Mouse (Mus musculus) limb, embryonic 10.5 days (tissue): Measurements from ENCODE around the gene Kat2b. TPM values are rescaled to one million over a fixed set of nuclear protein-coding genes. Genes with fewer than 3 reads are reported as not detected.

Experiments
- DNase-seq: peaks from one replicate; pipeline ENCODE4 v3.0.0-alpha.2; 2017; ENCODE audit warnings: low spot score
- H3K27ac ChIP-seq: fragments of 300-500 bp; sonication (generic); 2 replicates; pipeline ENCODE4 v1.5.1; 2016; ENCODE audit warnings: mild to moderate bottlenecking
- H3K27me3 ChIP-seq: fragments of 300-500 bp; sonication (generic); 2 replicates; pipeline ENCODE4 v1.6.1; 2016; ENCODE audit warnings: low read depth, mild to moderate bottlenecking; ENCODE audit not compliant: poor library complexity, severe bottlenecking
- H3K36me3 ChIP-seq: fragments of 300-500 bp; sonication (generic); 2 replicates; pipeline ENCODE4 v1.6.1; 2016; ENCODE audit warnings: mild to moderate bottlenecking, moderate library complexity
- H3K4me1 ChIP-seq: fragments of 300-500 bp; sonication (generic); 2 replicates; pipeline ENCODE4 v1.6.1; 2016
- H3K4me3 ChIP-seq: fragments of 300-500 bp; sonication (generic); 2 replicates; pipeline ENCODE4 v1.5.1; 2016; ENCODE audit warnings: mild to moderate bottlenecking, moderate library complexity
- H3K9me3 ChIP-seq: fragments of 300-500 bp; sonication (generic); replicated peaks from 2 replicates; pipeline ENCODE4 v1.6.1; 2016; ENCODE audit warnings: mild to moderate bottlenecking
- WGBS: fragments of 180-500 bp; shearing (Covaris S2); methylation state at CpG from one replicate; pipeline ENCODE4 v1.1.7; 2016; 5-methylcytosine and 5-hydroxymethylcytosine counted together
- polyA plus RNA-seq: library from polyadenylated mRNA; unstranded; fragments of >200 nt; fragmentation: Nextera tagmentation; extraction: Ambion mirVana; gene quantifications from 2 replicates; pipeline ENCODE4 v1.2.1, GENCODE M21; 2016

The Kat2b gene
- polyA plus RNA-seq, 1 experiment from 2014 or later, result 2.7 TPM

- H3K36me3 ChIP-seq, result no peaks in the 10 kb centered on the region
- H3K4me1 ChIP-seq, result peaks cover 8% of the 10 kb centered on the region
- H3K27me3 ChIP-seq, result no peaks in the 10 kb centered on the region
- H3K27ac ChIP-seq, result no peak overlapping the region
- H3K4me3 ChIP-seq, result no peak overlapping the region
- WGBS, result 84% methylated on average over 5 of the region's 5 CpGs
- H3K9me3 ChIP-seq, result no peaks in the 10 kb centered on the region
- DNase-seq, result no peak
Observed at GRCm38 (mm10) chr17:53577754-53578153, 11.1 kb downstream of the Kat2b start.

GRCm38 (mm10) chr17:53578249-53578648 lies 11.6 kb downstream of the Kat2b start:
- no peak for DNase-seq
- Histone ChIP-seq H3K4me3 (no peak overlapping the region), H3K36me3 (no peaks in the 10 kb centered on the region), H3K27ac (no peak overlapping the region), H3K4me1 (peaks cover 8% of the 10 kb centered on the region), H3K9me3 (no peaks in the 10 kb centered on the region), H3K27me3 (no peaks in the 10 kb centered on the region)
- 84% methylated on average over 6 of the region's 6 CpGs for WGBS

GRCm38 (mm10) chr17:53578776-53579175 lies 12.1 kb downstream of the Kat2b start:
- H3K4me1 ChIP-seq, result peaks cover 8% of the 10 kb centered on the region
- no peak for DNase-seq
- no peak overlapping the region for H3K27ac ChIP-seq
- 68% methylated on average over 9 of the region's 9 CpGs for WGBS
- H3K4me3 ChIP-seq, result no peak overlapping the region
- H3K9me3 ChIP-seq, result no peaks in the 10 kb centered on the region
- no peaks in the 10 kb centered on the region for H3K27me3 ChIP-seq
- no peaks in the 10 kb centered on the region for H3K36me3 ChIP-seq

DNA sequence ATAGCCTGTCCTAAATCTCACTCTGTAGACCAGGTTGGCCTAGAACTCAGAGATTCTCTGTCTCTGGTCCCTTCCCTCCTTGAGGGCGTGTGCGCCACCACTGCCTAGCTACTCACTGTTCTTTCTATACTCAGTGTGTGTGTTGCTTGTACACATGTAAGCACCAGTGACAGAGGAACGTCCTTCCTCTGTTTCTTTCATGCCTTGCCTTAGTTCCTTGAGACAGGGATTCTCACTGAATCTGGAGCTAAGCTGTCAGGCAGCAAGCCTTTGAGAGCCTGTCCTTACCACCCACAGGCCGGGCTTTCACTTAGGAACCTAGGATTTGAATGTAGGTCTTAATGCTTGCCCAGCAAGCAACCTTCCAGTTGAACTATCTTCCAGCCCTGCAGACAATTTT lies 13.0 kb downstream of the Kat2b start:
- Histone ChIP-seq H3K4me3 (no peak overlapping the region), H3K27me3 (no peaks in the 10 kb centered on the region), H3K27ac (no peak overlapping the region), H3K4me1 (peaks cover 8% of the 10 kb centered on the region), H3K9me3 (no peaks in the 10 kb centered on the region), H3K36me3 (no peaks in the 10 kb centered on the region)
- WGBS, result 66% methylated on average over 4 of the region's 4 CpGs
- no peak for DNase-seq

GRCm38 (mm10) chr17:53580237-53580636 lies 13.6 kb downstream of the Kat2b start:
- no peaks in the 10 kb centered on the region for H3K9me3 ChIP-seq

DNA sequence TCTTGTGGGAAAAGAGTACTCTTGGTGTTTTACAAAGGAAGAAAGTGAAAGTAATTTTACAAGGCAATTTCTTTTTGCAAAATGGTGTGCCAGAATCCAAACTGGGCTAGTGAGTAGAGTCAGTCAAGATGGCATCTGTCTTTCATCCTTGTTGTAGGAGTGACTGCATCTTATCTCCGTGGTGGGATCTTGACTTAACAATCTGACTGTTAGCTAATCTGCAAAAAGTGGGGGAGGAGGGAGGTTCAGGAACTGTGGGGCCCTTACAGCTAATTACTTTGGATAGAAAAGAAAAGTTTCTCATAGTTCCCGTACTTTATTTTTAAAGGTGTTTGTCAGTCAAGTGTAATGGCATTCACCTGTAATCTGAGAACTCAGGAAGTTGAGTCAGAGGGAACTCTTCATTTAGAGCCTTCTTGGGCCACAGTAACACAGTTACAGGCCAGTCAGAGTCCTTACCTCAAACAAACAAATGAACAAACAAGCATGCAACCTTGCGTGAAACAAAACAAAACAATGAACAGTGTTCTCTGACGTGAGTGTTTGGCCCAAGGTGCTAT lies 15.4 kb downstream of the Kat2b start:
- H3K4me3 ChIP-seq, result no peak overlapping the region
- WGBS, result 68% methylated on average over 4 of the region's 4 CpGs
- no peak for DNase-seq
- no peaks in the 10 kb centered on the region for H3K27me3 ChIP-seq
- no peak overlapping the region for H3K27ac ChIP-seq
- no peaks in the 10 kb centered on the region for H3K36me3 ChIP-seq
- H3K9me3 ChIP-seq, result no peaks in the 10 kb centered on the region
- peaks cover 8% of the 10 kb centered on the region for H3K4me1 ChIP-seq

More at GRCm38 (mm10) chr17:53580237-53580636, 13.6 kb downstream of the Kat2b start:
- no peak for DNase-seq
- Histone ChIP-seq H3K36me3 (no peaks in the 10 kb centered on the region), H3K27me3 (no peaks in the 10 kb centered on the region), H3K27ac (no peak overlapping the region), H3K4me1 (peaks cover 8% of the 10 kb centered on the region), H3K4me3 (no peak overlapping the region)
- 68% methylated on average over 3 of the region's 3 CpGs for WGBS

DNA sequence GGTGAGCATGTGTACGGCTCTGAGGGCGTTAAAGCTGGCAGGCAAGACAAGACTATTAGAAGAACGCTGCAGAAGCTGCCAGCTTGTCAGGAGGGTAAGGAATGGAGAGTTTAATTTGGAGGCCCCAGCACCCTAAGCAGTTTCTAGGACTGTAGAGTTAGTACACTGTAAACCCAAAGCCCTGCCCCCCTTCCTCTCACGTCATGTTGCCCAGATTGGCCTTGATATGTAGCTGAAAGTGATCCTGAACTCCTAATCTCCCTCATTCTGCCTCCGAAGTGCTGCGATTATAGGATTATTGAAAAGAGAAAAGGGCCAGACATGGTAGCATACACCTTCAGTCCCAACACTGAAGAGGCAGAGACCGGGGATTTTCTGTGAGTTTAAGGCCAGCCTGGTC lies 16.1 kb downstream of the Kat2b start:
- Histone ChIP-seq H3K27me3 (no peaks in the 10 kb centered on the region), H3K36me3 (no peaks in the 10 kb centered on the region), H3K27ac (no peak overlapping the region), H3K4me1 (peaks cover 8% of the 10 kb centered on the region), H3K4me3 (no peak overlapping the region), H3K9me3 (no peaks in the 10 kb centered on the region)
- no peak for DNase-seq
- 90% methylated on average over 7 of the region's 7 CpGs for WGBS

DNA sequence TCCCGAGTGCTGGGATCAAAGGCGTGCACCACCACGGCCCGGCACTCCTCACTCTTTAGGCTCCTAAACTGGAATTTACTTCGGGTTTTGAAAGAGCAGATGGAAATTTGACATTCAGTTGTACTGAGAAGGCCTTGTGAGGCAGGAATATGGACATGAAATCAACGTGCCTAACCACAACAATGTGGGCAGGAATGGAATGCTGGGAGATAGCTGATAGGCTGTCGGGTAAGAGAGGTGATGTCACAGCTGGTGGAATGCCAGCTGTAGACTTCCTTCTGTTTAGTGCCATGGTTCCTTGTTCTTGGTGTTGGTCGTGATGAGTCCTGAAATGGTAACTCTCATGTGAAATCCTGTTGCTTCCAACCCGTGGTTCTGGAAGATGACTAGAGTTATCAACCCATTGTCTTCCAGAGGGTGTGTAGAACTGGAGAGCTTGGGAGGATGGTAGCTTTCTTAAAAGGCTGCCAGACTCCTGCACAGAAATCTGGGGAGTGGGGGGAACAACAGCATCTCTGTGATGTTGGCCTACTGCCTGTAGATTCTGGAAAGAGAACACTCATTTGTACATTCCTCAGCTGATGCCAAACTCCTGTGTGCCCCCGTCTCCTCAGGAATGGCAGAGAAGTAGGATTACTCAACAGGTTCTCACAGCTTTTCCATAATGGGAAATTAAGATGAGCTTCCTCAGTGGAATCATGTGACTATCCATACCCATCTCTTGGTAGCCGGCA lies 17.4 kb downstream of the Kat2b start:
- 92% methylated on average over 11 of the region's 11 CpGs for WGBS
- no peak for DNase-seq
- Histone ChIP-seq H3K36me3 (no peaks in the 10 kb centered on the region), H3K9me3 (no peaks in the 10 kb centered on the region), H3K27me3 (no peaks in the 10 kb centered on the region), H3K27ac (no peak overlapping the region), H3K4me1 (peaks cover under 1% of the 10 kb centered on the region), H3K4me3 (no peak overlapping the region)

DNA sequence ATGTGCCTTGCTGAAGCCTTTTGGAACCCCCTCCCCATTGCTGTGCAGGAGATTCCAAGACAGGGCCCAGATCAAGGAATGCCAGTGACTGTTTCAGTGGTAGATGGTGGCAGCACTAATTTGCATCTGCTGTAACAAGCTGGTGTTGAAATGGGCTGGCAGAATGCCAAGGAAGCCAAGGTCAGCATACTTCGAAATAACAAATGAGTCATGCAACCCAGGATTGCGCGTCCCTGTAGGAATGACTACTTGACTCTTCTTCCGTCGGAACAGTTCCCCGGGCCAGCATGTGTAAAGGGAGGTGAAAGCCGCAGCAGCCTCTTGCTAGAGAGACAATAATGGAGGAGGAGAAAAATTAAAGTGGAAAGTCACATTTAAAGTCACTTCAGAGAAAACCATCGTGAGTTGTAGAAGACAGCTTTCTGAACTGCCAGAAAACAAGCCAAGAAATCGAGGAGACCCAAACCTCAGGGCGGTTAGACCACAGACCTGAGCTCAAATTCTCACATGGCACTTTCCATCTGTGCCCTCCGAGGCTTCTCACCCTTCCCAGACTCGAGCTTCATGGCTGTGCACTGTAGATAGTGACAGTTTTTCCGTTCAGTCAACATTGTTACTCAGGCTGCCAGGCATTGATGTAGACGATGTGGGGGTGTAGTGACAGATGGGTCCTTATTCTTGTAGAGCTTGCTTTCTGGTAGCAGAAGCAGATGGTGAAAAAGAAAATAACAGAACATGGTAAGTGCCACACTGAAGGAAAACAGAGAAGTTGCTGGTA lies 20.6 kb downstream of the Kat2b start:
- H3K4me3 ChIP-seq, result no peak overlapping the region
- DNase-seq, result no peak

DNA sequence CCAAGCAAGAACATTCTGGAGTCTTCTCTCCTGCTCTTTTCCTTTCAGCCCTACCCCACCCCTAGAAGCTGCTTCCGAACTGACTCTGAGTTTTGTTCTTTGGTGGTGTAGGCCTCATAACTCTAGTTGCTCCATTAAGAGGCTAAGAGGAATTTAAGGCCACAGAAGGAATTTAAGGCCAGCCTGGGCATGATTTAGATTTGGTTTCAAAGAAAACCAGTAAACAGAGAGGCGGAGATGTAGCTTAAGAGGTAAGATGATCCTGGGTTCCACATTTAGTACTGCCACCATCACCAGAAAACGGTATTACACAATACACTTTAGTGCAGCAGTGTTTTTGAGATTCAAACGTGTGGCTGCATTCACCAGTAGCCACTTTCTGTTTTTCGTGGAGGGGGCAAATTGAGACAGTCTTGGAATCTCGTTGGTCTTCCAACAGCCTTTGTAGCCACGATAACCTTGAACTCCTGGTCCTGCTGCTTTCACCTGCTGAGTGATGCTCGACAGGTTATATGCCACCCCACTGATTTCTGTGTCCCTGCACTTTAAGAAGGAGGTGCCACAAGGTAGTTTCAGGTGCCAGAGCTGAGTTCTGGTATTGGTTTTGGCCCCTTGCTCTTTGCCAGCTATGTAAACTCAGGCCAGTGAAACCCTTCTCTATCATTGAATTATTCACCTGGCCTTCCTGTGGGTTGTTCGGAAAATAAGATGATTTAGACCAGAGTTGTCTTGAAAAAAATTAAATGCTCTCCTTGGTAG lies 21.6 kb downstream of the Kat2b start:
- no peak overlapping the region for H3K27ac ChIP-seq
- 82% methylated on average over 9 of the region's 9 CpGs for WGBS
- no peaks in the 10 kb centered on the region for H3K9me3 ChIP-seq
- no peak for DNase-seq
- H3K4me3 ChIP-seq, result no peak overlapping the region
- no peaks in the 10 kb centered on the region for H3K4me1 ChIP-seq
- no peaks in the 10 kb centered on the region for H3K27me3 ChIP-seq
- no peaks in the 10 kb centered on the region for H3K36me3 ChIP-seq

More for the DNA sequence above, 20.6 kb downstream of the Kat2b start:
- Histone ChIP-seq H3K4me1 (no peaks in the 10 kb centered on the region; the same call in 1 of the 2 replicates), H3K27me3 (no peaks in the 10 kb centered on the region), H3K27ac (no peak overlapping the region), H3K9me3 (no peaks in the 10 kb centered on the region), H3K36me3 (no peaks in the 10 kb centered on the region)
- 87% methylated on average over 14 of the region's 14 CpGs for WGBS

- Histone ChIP-seq H3K4me1 (no peaks in the 10 kb centered on the region), H3K9me3 (no peaks in the 10 kb centered on the region), H3K27ac (no peak overlapping the region), H3K4me3 (no peak overlapping the region), H3K36me3 (no peaks in the 10 kb centered on the region), H3K27me3 (no peaks in the 10 kb centered on the region)
- WGBS, result 91% methylated on average over 6 of the region's 6 CpGs
- no peak for DNase-seq
Observed at GRCm38 (mm10) chr17:53590110-53590509, 23.4 kb downstream of the Kat2b start.

GRCm38 (mm10) chr17:53591910-53592309 lies 25.2 kb downstream of the Kat2b start:
- WGBS, result 93% methylated on average over 5 of the region's 5 CpGs

More at GRCm38 (mm10) chr17:53591910-53592309, 25.2 kb downstream of the Kat2b start:
- DNase-seq, result no peak
- Histone ChIP-seq H3K27ac (no peak overlapping the region), H3K9me3 (no peaks in the 10 kb centered on the region), H3K36me3 (no peaks in the 10 kb centered on the region), H3K27me3 (no peaks in the 10 kb centered on the region), H3K4me1 (no peaks in the 10 kb centered on the region), H3K4me3 (no peak overlapping the region)
